In genomic region chr6:30681935-30682900, GRCm38 (mm10) we compare ENCODE assay signal across 8 mouse cellular contexts. TPM values are rescaled to one million over a fixed set of nuclear protein-coding genes. Genes with fewer than 3 reads are reported as not detected.
DNase-seq lines count a peak whose midpoint lies in the region; ATAC-seq and TF ChIP-seq lines count a peak whose summit lies in the region.

No protein-coding gene starts in this region.

- no peaks in the 10 kb centered on the region for H3K9me3 ChIP-seq in megakaryocyte, embryonic 14.5 days
- H3K9me3 ChIP-seq in hindbrain, embryonic 15.5 days = no peaks in the 10 kb centered on the region
- H3K9me3 ChIP-seq in neural tube, embryonic 13.5 days = no peaks in the 10 kb centered on the region

- H3K4me3 ChIP-seq in megakaryocyte, embryonic 14.5 days (replicated peaks) = peak overlapping the region; percentile 82
- H3K4me3 ChIP-seq in hindbrain, embryonic 15.5 days = no peak overlapping the region
- no peak overlapping the region for H3K4me3 ChIP-seq in neural tube, embryonic 13.5 days
- H3K4me3 ChIP-seq in thymus, adult 2 months (ENCODE audit: control insufficient read depth, insufficient read depth, low read length) = no peak overlapping the region

- 54% methylated on average over 13 of the region's 13 CpGs for WGBS in hindbrain, embryonic 15.5 days
- 60% methylated on average over 13 of the region's 13 CpGs for WGBS in neural tube, embryonic 13.5 days
- WGBS in thymus, adult 2 months = 90% methylated on average over 13 of the region's 13 CpGs

- TF ChIP-seq POLR2A in thymus, adult 2 months (IDR thresholded peaks at IDR 0.05; ENCODE audit: control insufficient read depth, extremely low read depth, insufficient read depth, low read length, poor library complexity) = no peak

- TF ChIP-seq CTCF in thymus, adult 2 months (IDR thresholded peaks at IDR 0.05; ENCODE audit: borderline replicate concordance, control insufficient read depth, extremely low read depth, insufficient read depth, low read length, poor library complexity) = no peak

- H3K4me2 ChIP-seq in hindbrain, embryonic 15.5 days = no peak overlapping the region
- no peak overlapping the region for H3K4me2 ChIP-seq in neural tube, embryonic 13.5 days

- no peak overlapping the region for H3K9ac ChIP-seq in hindbrain, embryonic 15.5 days
- 0 out of 2 replicates have a peak overlapping the region, but pooled peaks have one; percentile 26 for H3K9ac ChIP-seq in neural tube, embryonic 13.5 days

- H3K27me3 ChIP-seq in megakaryocyte, embryonic 14.5 days (replicated peaks) = no peaks in the 10 kb centered on the region
- no peaks in the 10 kb centered on the region for H3K27me3 ChIP-seq in hindbrain, embryonic 15.5 days
- no peaks in the 10 kb centered on the region for H3K27me3 ChIP-seq in neural tube, embryonic 13.5 days
- no peaks in the 10 kb centered on the region for H3K27me3 ChIP-seq in thymus, adult 2 months (ENCODE audit: control insufficient read depth, insufficient read depth, low read length)

- DNase-seq in gastrocnemius, postnatal 10 days = peak; percentile 66
- DNase-seq in thymus, adult 2 months = no peak
- no peak for DNase-seq in yolk sac, embryonic 10.5 days (ENCODE audit: low spot score)
- no peak for DNase-seq in cerebellum, postnatal 14 days

- no peak for ATAC-seq in megakaryocyte, adult 5-6 weeks (ENCODE audit: poor library complexity, severe bottlenecking)
- ATAC-seq in hindbrain, embryonic 15.5 days (ENCODE audit: low FRiP score, low read depth) = no peak
- no peak for ATAC-seq in neural tube, embryonic 13.5 days (ENCODE audit: low read depth)

- H3K4me1 ChIP-seq in megakaryocyte, embryonic 14.5 days = peaks cover 34% of the 10 kb centered on the region
- H3K4me1 ChIP-seq in hindbrain, embryonic 15.5 days (replicated peaks) = peaks cover 21% of the 10 kb centered on the region
- peaks cover 26% of the 10 kb centered on the region for H3K4me1 ChIP-seq in neural tube, embryonic 13.5 days (replicated peaks)
- H3K4me1 ChIP-seq in thymus, adult 2 months (replicated peaks; ENCODE audit: control insufficient read depth, insufficient read depth, low read length) = no peaks in the 10 kb centered on the region

- 0 out of 2 replicates have a peak overlapping the region, but pooled peaks have one; percentile 26 for H3K27ac ChIP-seq in hindbrain, embryonic 15.5 days (replicated peaks)
- peak overlapping the region; percentile 64; the same call in 1 of the 2 replicates for H3K27ac ChIP-seq in neural tube, embryonic 13.5 days (replicated peaks)
- no peak overlapping the region for H3K27ac ChIP-seq in thymus, adult 2 months (ENCODE audit: control insufficient read depth, insufficient read depth, low read length)

- H3K36me3 ChIP-seq in megakaryocyte, embryonic 14.5 days (replicated peaks; ENCODE audit: low read length) = peaks cover 33% of the 10 kb centered on the region
- no peaks in the 10 kb centered on the region for H3K36me3 ChIP-seq in hindbrain, embryonic 15.5 days
- H3K36me3 ChIP-seq in neural tube, embryonic 13.5 days = no peaks in the 10 kb centered on the region
- H3K36me3 ChIP-seq in thymus, adult 2 months (ENCODE audit: control insufficient read depth, insufficient read depth, low read length) = no peaks in the 10 kb centered on the region

RNA-seq across cellular contexts. Expression of gene Cep41, which starts 11.3 kb away (rescaled TPM):
- polyA plus RNA-seq in megakaryocyte, embryonic 14.5 days (2012; ENCODE audit: insufficient read depth, low replicate concordance) = 13.1 and 15.8 TPM in 2 replicates
- total RNA-seq in megakaryocyte, adult 5-6 weeks (2015) = 3.5 and 6.0 TPM in 2 replicates
- 2.0 and 3.1 TPM in 2 replicates for total RNA-seq in megakaryocyte, adult 5-6 weeks (2017)
- 1 to 10 TPM; 3.4 to 3.7 TPM for total RNA-seq in gastrocnemius, postnatal 10 days (2021)
- polyA plus RNA-seq in hindbrain, embryonic 15.5 days (2015; fragmentation: Nextera tagmentation; extraction: Ambion mirVana) = 11.7 and 12.7 TPM in 2 replicates
- polyA plus RNA-seq in neural tube, embryonic 13.5 days (2015; fragmentation: Nextera tagmentation; extraction: Ambion mirVana) = 12.2 and 17.4 TPM in 2 replicates
- polyA plus RNA-seq in thymus, adult 2 months (2012; rRNA removed) = 6.6 TPM in 2 replicates

RNA-seq across cellular contexts. Expression of gene Mest, which starts 41.1 kb away (rescaled TPM):
- polyA plus RNA-seq in megakaryocyte, embryonic 14.5 days (2012; ENCODE audit: insufficient read depth, low replicate concordance) = 48.4 and 174 TPM in 2 replicates
- not detected in 2 replicates for total RNA-seq in megakaryocyte, adult 5-6 weeks (2015)
- 0.07 and 0.20 TPM in 2 replicates for total RNA-seq in megakaryocyte, adult 5-6 weeks (2017)
- total RNA-seq in gastrocnemius, postnatal 10 days (2021) = 100 to 1,000 TPM; 211 to 268 TPM
- 321 and 324 TPM in 2 replicates for polyA plus RNA-seq in hindbrain, embryonic 15.5 days (2015; fragmentation: Nextera tagmentation; extraction: Ambion mirVana)
- 431 and 546 TPM in 2 replicates for polyA plus RNA-seq in neural tube, embryonic 13.5 days (2015; fragmentation: Nextera tagmentation; extraction: Ambion mirVana)
- polyA plus RNA-seq in thymus, adult 2 months (2012; rRNA removed) = 7.2 and 13.3 TPM in 2 replicates

RNA-seq across cellular contexts. Expression of gene Cpa1, which starts 43.2 kb away (rescaled TPM):
- not detected in 2 replicates for polyA plus RNA-seq in megakaryocyte, embryonic 14.5 days (2012; ENCODE audit: insufficient read depth, low replicate concordance)
- total RNA-seq in megakaryocyte, adult 5-6 weeks (2015) = not detected in 2 replicates
- total RNA-seq in megakaryocyte, adult 5-6 weeks (2017) = not detected in 2 replicates
- total RNA-seq in gastrocnemius, postnatal 10 days (2021) = under 1 TPM in 1 of 2 experiments, not detected in 1; 0.19 TPM
- 0.73 and 1.0 TPM in 2 replicates for polyA plus RNA-seq in hindbrain, embryonic 15.5 days (2015; fragmentation: Nextera tagmentation; extraction: Ambion mirVana)
- 0.25 and 0.52 TPM in 2 replicates for polyA plus RNA-seq in neural tube, embryonic 13.5 days (2015; fragmentation: Nextera tagmentation; extraction: Ambion mirVana)
- polyA plus RNA-seq in thymus, adult 2 months (2012; rRNA removed) = not detected in 2 replicates
